ENCODE assay signal across 10 mouse cellular contexts in genomic region chr14:101537906-101538305, GRCm38 (mm10).
DNase-seq lines count a peak whose midpoint lies in the region; ATAC-seq and TF ChIP-seq lines count a peak whose summit lies in the region.
"Had no signal": no experiment of that assay in that cellular context is flagged by ENCODE, and none has a peak within 500 bp of the region (broad histone marks: within the 10 kb centered on the region; RNA-seq: fewer than 3 reads in every experiment).

No protein-coding gene starts in this region.

- TF ChIP-seq EP300 in heart, postnatal 0 days (IDR thresholded peaks at IDR 0.05; ENCODE audit: low read depth) = no peak

- peak overlapping the region; percentile 27 to 30; a peak in 3 of 4 replicates for H3K27ac ChIP-seq in heart, embryonic 14.5 days (replicated peaks in 1 of 2; ENCODE audit: control insufficient read depth in 1 of 2, insufficient read depth in 1 of 2, low read depth in 2 of 2, low read length in 2 of 2)
- no peak overlapping the region for H3K27ac ChIP-seq in heart, postnatal 0 days (ENCODE audit: low read depth)

- no peaks in the 10 kb centered on the region for H3K9me3 ChIP-seq in heart, embryonic 14.5 days (ENCODE audit: control insufficient read depth, low read length)
- no peaks in the 10 kb centered on the region for H3K9me3 ChIP-seq in heart, postnatal 0 days (replicated peaks; ENCODE audit: control insufficient read depth, low read length)

- no peak for ATAC-seq in heart, embryonic 14.5 days (ENCODE audit: insufficient number of reproducible peaks, insufficient read depth, low FRiP score, low read depth)
- ATAC-seq in heart, postnatal 0 days (ENCODE audit: insufficient read depth, low read depth) = peak; percentile 47; the same call in 1 of the 2 replicates

- no peak overlapping the region for H3K4me3 ChIP-seq in heart, embryonic 14.5 days (ENCODE audit: control insufficient read depth in 1 of 2, insufficient read depth in 1 of 2, low read depth in 1 of 2, low read length in 2 of 2)
- no peak overlapping the region for H3K4me3 ChIP-seq in heart, postnatal 0 days (ENCODE audit: low read depth, low read length)

- TF ChIP-seq CTCF in heart, postnatal 0 days (IDR thresholded peaks at IDR 0.05; ENCODE audit: low read depth) = no peak

- no peaks in the 10 kb centered on the region for H3K27me3 ChIP-seq in heart, embryonic 14.5 days (ENCODE audit: control insufficient read depth, insufficient read depth, low read length)
- H3K27me3 ChIP-seq in heart, postnatal 0 days (ENCODE audit: control insufficient read depth, insufficient read depth, low read length) = no peaks in the 10 kb centered on the region

- H3K36me3 ChIP-seq in heart, embryonic 14.5 days (ENCODE audit: control insufficient read depth, insufficient read depth, low read length) = no peaks in the 10 kb centered on the region
- H3K36me3 ChIP-seq in heart, postnatal 0 days (replicated peaks; ENCODE audit: control insufficient read depth, insufficient read depth, low read length) = no peaks in the 10 kb centered on the region

- no peak overlapping the region for H3K9ac ChIP-seq in heart, embryonic 14.5 days (ENCODE audit: low read length)
- no peak overlapping the region for H3K9ac ChIP-seq in heart, postnatal 0 days (replicated peaks; ENCODE audit: low read depth, low read length)

- no peak overlapping the region for H3K4me2 ChIP-seq in heart, embryonic 14.5 days (ENCODE audit: low read length)
- H3K4me2 ChIP-seq in heart, postnatal 0 days (ENCODE audit: low read depth, low read length) = no peak overlapping the region

- peaks cover 8 to 9% of the 10 kb centered on the region in 2 experiments for H3K4me1 ChIP-seq in heart, embryonic 14.5 days (ENCODE audit: control insufficient read depth in 2 of 2, insufficient read depth in 2 of 2, low read length in 2 of 2)
- 0 out of 2 replicates have a peak, but pooled peaks cover 11% of the 10 kb centered on the region for H3K4me1 ChIP-seq in heart, postnatal 0 days (ENCODE audit: control insufficient read depth, insufficient read depth)

- DNase-seq in heart, postnatal 14 days = no peak
- peak; percentile 81 for DNase-seq in MN1 (ENCODE audit: low spot score)
- peak; percentile 29 to 34 for DNase-seq in cerebellum, adult 18-20 months
- DNase-seq in heart, postnatal 0 days (ENCODE audit: low spot score) = no peak
- DNase-seq in right cerebral cortex, postnatal 25 days = no peak
- no peak for DNase-seq in layer of hippocampus, adult 18-20 months (ENCODE audit: low spot score in 2 of 2)
- no peak for DNase-seq in right cerebral cortex, adult 2 months (ENCODE audit: low spot score in 2 of 2)
- DNase-seq: gastrocnemius, postnatal 10 days; lung, adult 2 months had no signal

- 28% methylated on average over 2 of the region's 2 CpGs for WGBS in heart, embryonic 14.5 days
- 20% methylated on average over 2 of the region's 2 CpGs for WGBS in heart, postnatal 0 days

- intact Hi-C loops in heart, postnatal 14 days (cut with DNase I) = no loop called here

Comparison
In these comparisons a context has a peak if more than half of its experiments do, and no peak if none do; other contexts are left out.
1. DNase-seq: peak in MN1 (single experiment) and cerebellum, adult 18-20 months (2 of 2); none in heart, postnatal 14 days (0 of 2), heart, postnatal 0 days (single experiment), right cerebral cortex, postnatal 25 days (single experiment), layer of hippocampus, adult 18-20 months (0 of 2) and right cerebral cortex, adult 2 months (0 of 2).